In the genomic region with DNA sequence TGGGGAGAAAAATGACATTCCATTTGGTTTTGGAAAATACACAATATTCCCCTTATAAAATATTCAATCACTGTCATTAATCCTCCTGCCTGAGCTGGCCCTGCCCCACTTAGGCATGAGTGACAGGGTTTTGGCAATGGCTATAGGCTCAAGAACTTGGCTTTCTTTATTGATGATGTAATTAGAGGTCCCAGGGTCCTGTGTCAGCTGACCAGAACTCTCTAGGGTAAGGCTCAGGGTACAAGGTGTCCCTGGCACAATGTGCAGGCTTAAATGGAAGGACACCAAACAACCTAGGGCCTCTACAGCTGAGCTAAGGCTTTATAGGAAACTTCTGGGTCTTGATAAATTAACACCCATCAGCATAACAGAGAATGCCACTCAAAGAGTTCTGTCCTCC, we compare ENCODE assay signal across 23 mouse cellular contexts.
DNase-seq lines count a peak whose midpoint lies in the region; ATAC-seq and TF ChIP-seq lines count a peak whose summit lies in the region.
"Had no signal": no experiment of that assay in that cellular context is flagged by ENCODE, and none has a peak within 500 bp of the region (broad histone marks: within the 10 kb centered on the region; RNA-seq: fewer than 3 reads in every experiment).

No protein-coding gene starts in this region.

- no peak for TF ChIP-seq CTCF in kidney, adult 2 months (conservative IDR thresholded peaks at IDR 0.05; ENCODE audit: insufficient read depth, insufficient read length, low read depth, low read length)

- no peak for TF ChIP-seq POLR2A in kidney, adult 2 months (IDR thresholded peaks at IDR 0.05; ENCODE audit: low read depth, low read length)

- DNase-seq in heart, adult 11 months: peak; percentile 95
- no peak for DNase-seq in heart, postnatal 10 days
- DNase-seq in kidney, adult 2 months: peak; percentile 4
- DNase-seq in kidney, postnatal 14 days: no peak
- DNase-seq in adrenal gland, adult 8-10 months: peak; percentile 2
- DNase-seq in cerebellum, postnatal 10 days: no peak
- DNase-seq: cerebellum, adult 11 months; cerebellum, postnatal 25 days; embryo, embryonic 11 days; layer of hippocampus, postnatal 36 days; right cerebral cortex, postnatal 14 days had no signal

- intact Hi-C loops in heart, postnatal 10 days (cut with DNase I): no loop called here

- no peak overlapping the region for H3K4me3 ChIP-seq in kidney, adult 2 months (ENCODE audit: insufficient read depth, low read depth, low read length)
- no peak overlapping the region for H3K4me3 ChIP-seq in stomach, embryonic 15.5 days (replicated peaks)
- H3K4me3 ChIP-seq: heart, embryonic 15.5 days; layer of hippocampus, adult 2 months; midbrain, embryonic 15.5 days; neural tube, embryonic 15.5 days had no signal

- no peak for ATAC-seq in stomach, embryonic 15.5 days (ENCODE audit: insufficient read depth, low FRiP score, low read depth)
- ATAC-seq: activated CD4-positive, CD25-positive, alpha-beta regulatory T cell, adult 4 months; forebrain, embryonic 16.5 days; intestine, embryonic 16.5 days; midbrain, embryonic 15.5 days had no signal

- H3K9ac ChIP-seq in stomach, embryonic 15.5 days: no peak overlapping the region
- H3K9ac ChIP-seq: heart, embryonic 15.5 days; hindbrain, embryonic 14.5 days; liver, embryonic 14.5 days; midbrain, embryonic 15.5 days; neural tube, embryonic 15.5 days had no signal

- H3K27ac ChIP-seq in kidney, adult 2 months (ENCODE audit: insufficient read depth, low read depth, low read length): no peak overlapping the region
- peak overlapping the region; percentile 2; the same call in 1 of the 2 replicates for H3K27ac ChIP-seq in stomach, embryonic 15.5 days
- H3K27ac ChIP-seq: heart, embryonic 15.5 days; hindbrain, embryonic 14.5 days; kidney, postnatal 0 days; layer of hippocampus, adult 2 months; liver, embryonic 14.5 days; midbrain, embryonic 15.5 days; neural tube, embryonic 15.5 days had no signal

- no peaks in the 10 kb centered on the region for H3K36me3 ChIP-seq in kidney, adult 2 months (ENCODE audit: control insufficient read depth, insufficient read depth, low read length)
- no peaks in the 10 kb centered on the region for H3K36me3 ChIP-seq in stomach, embryonic 15.5 days
- H3K36me3 ChIP-seq: G1E; heart, embryonic 15.5 days; midbrain, embryonic 15.5 days; neural tube, embryonic 15.5 days had no signal

- no peaks in the 10 kb centered on the region for H3K9me3 ChIP-seq in stomach, embryonic 15.5 days
- H3K9me3 ChIP-seq: G1E; heart, embryonic 15.5 days; midbrain, embryonic 15.5 days; neural tube, embryonic 15.5 days had no signal

- H3K27me3 ChIP-seq in kidney, adult 2 months (replicated peaks; ENCODE audit: control insufficient read depth, insufficient read depth, low read length): no peaks in the 10 kb centered on the region
- H3K27me3 ChIP-seq in stomach, embryonic 15.5 days (replicated peaks): no peaks in the 10 kb centered on the region
- H3K27me3 ChIP-seq: heart, embryonic 15.5 days; midbrain, embryonic 15.5 days; neural tube, embryonic 15.5 days had no signal

- H3K4me1 ChIP-seq in kidney, adult 2 months (ENCODE audit: control insufficient read depth, insufficient read depth, low read length): no peaks in the 10 kb centered on the region
- 0 out of 2 replicates have a peak, but pooled peaks cover 3% of the 10 kb centered on the region for H3K4me1 ChIP-seq in stomach, embryonic 15.5 days
- H3K4me1 ChIP-seq: heart, embryonic 15.5 days; midbrain, embryonic 15.5 days; neural tube, embryonic 15.5 days had no signal

- no peak overlapping the region for H3K4me2 ChIP-seq in stomach, embryonic 15.5 days
- H3K4me2 ChIP-seq: heart, embryonic 15.5 days; hindbrain, embryonic 14.5 days; midbrain, embryonic 15.5 days; neural tube, embryonic 15.5 days had no signal

Comparison
In these comparisons a context has a peak if more than half of its experiments do, and no peak if none do; other contexts are left out.
1. DNase-seq: peak in heart, adult 11 months (single experiment), kidney, adult 2 months (single experiment) and adrenal gland, adult 8-10 months (single experiment); none in heart, postnatal 10 days (0 of 2), kidney, postnatal 14 days (single experiment) and cerebellum, postnatal 10 days (0 of 2).